Mouse (Mus musculus) induced T-regulatory cell, adult 2 months (primary cell): ENCODE data around the gene Pde1b.

Experiments
- DNase-seq: peaks from one replicate; pipeline ENCODE4 v3.0.0-alpha.2; 2012; ENCODE audit warnings: low read depth

Pde1b gene

DNA sequence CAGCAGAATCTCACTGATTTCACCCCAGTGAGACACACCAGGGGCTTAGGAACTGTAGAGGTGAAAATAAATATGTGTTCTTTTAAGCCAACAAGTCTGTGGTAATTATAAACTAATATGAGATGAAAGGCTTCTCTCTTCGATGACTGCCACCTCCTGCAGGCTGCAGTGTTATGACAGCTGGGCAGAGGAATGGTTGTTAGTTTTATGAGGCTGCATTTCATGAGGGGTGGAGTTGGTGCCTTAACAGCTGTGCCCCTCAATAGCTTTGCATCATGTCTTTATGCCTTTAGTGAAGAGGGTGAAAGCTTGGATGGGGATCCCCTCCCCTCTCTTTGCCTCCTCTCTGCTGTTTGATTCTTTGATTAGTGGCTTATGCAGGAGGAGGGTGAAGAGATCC lies 48.2 kb downstream of the Pde1b start:
- DNase-seq, result no peak

GRCm38 (mm10) chr15:103552096-103552690 lies 49.4 kb downstream of the Pde1b start:
- peak; percentile 74 for DNase-seq

- DNase-seq, result no peak
Observed at GRCm38 (mm10) chr15:103564981-103565380, 62.1 kb downstream of the Pde1b start, which contains the start of gene Glycam1. Gene Glycam1, minus strand, starts transcription at chr15:103565081.
